8 mouse cellular contexts compared by ENCODE assay signal in genomic region chr12:91684101-91684839, GRCm38 (mm10).
DNase-seq lines count a peak whose midpoint lies in the region; ATAC-seq lines count a peak whose summit lies in the region.

No protein-coding gene starts in this region.

- intact Hi-C loops in heart, postnatal 10 days (cut with DNase I), result loop anchor here (5.0 kb wide), 1 partner anchor 37 kb away; no protein-coding TSS in a partner anchor

- 0 out of 2 replicates have a peak, but pooled peaks have one; percentile 20 for ATAC-seq in kidney, embryonic 16.5 days (ENCODE audit: low FRiP score, low TSS enrichment)
- peak; percentile 68 for ATAC-seq in liver, embryonic 13.5 days (ENCODE audit: low read depth)
- ATAC-seq in neural tube, embryonic 14.5 days (ENCODE audit: low read depth), result peak; percentile 68

- H3K9me3 ChIP-seq in kidney, embryonic 16.5 days (ENCODE audit: low read length), result no peaks in the 10 kb centered on the region
- no peaks in the 10 kb centered on the region for H3K9me3 ChIP-seq in liver, embryonic 13.5 days (replicated peaks)
- no peaks in the 10 kb centered on the region for H3K9me3 ChIP-seq in neural tube, embryonic 14.5 days (ENCODE audit: control insufficient read depth, low read length)

- peak overlapping the region; percentile 7; the same call in 1 of the 2 replicates for H3K4me3 ChIP-seq in kidney, embryonic 16.5 days (ENCODE audit: low read length)
- no peak overlapping the region for H3K4me3 ChIP-seq in liver, embryonic 13.5 days (replicated peaks)
- no peak overlapping the region for H3K4me3 ChIP-seq in neural tube, embryonic 14.5 days (ENCODE audit: low read depth, low read length)

- WGBS in kidney, embryonic 16.5 days, result 25% methylated on average over 15 of the region's 15 CpGs
- 30% methylated on average over 15 of the region's 15 CpGs for WGBS in liver, embryonic 13.5 days (ENCODE audit: insufficient replicate concordance)
- WGBS in neural tube, embryonic 14.5 days, result 15% methylated on average over 15 of the region's 15 CpGs

- peaks cover 34% of the 10 kb centered on the region for H3K4me1 ChIP-seq in kidney, embryonic 16.5 days (ENCODE audit: insufficient read depth, low read length)
- H3K4me1 ChIP-seq in liver, embryonic 13.5 days (replicated peaks), result peaks cover 34% of the 10 kb centered on the region
- peaks cover 22% of the 10 kb centered on the region for H3K4me1 ChIP-seq in neural tube, embryonic 14.5 days (ENCODE audit: control insufficient read depth, insufficient read depth, low read length)

- no peak overlapping the region for H3K27ac ChIP-seq in kidney, embryonic 16.5 days (ENCODE audit: low read length)
- H3K27ac ChIP-seq in liver, embryonic 13.5 days, result 0 out of 2 replicates have a peak overlapping the region, but pooled peaks have one; percentile 1
- peak overlapping the region; percentile 59 for H3K27ac ChIP-seq in neural tube, embryonic 14.5 days (ENCODE audit: low read depth, low read length)

- no peaks in the 10 kb centered on the region for H3K27me3 ChIP-seq in kidney, embryonic 16.5 days (ENCODE audit: insufficient read depth, low read length)
- H3K27me3 ChIP-seq in liver, embryonic 13.5 days, result no peaks in the 10 kb centered on the region
- no peaks in the 10 kb centered on the region for H3K27me3 ChIP-seq in neural tube, embryonic 14.5 days (ENCODE audit: control insufficient read depth, insufficient read depth, low read length)

- no peaks in the 10 kb centered on the region for H3K36me3 ChIP-seq in kidney, embryonic 16.5 days (ENCODE audit: insufficient read depth, low read length)
- H3K36me3 ChIP-seq in liver, embryonic 13.5 days, result peaks cover 3% of the 10 kb centered on the region; the same call in 1 of the 2 replicates
- no peaks in the 10 kb centered on the region for H3K36me3 ChIP-seq in neural tube, embryonic 14.5 days (ENCODE audit: control insufficient read depth, insufficient read depth, low read length)

- no peak overlapping the region for H3K9ac ChIP-seq in kidney, embryonic 16.5 days (replicated peaks; ENCODE audit: low read length)
- H3K9ac ChIP-seq in liver, embryonic 13.5 days, result 0 out of 2 replicates have a peak overlapping the region, but pooled peaks have one; percentile 14
- H3K9ac ChIP-seq in neural tube, embryonic 14.5 days (replicated peaks; ENCODE audit: low read depth, low read length), result 0 out of 2 replicates have a peak overlapping the region, but pooled peaks have one; percentile 1

- H3K4me2 ChIP-seq in kidney, embryonic 16.5 days (replicated peaks; ENCODE audit: low read depth, low read length), result peak overlapping the region; percentile 42
- peak overlapping the region; percentile 45 for H3K4me2 ChIP-seq in liver, embryonic 13.5 days
- H3K4me2 ChIP-seq in neural tube, embryonic 14.5 days (ENCODE audit: low read depth, low read length), result peak overlapping the region; percentile 35

- no peak for DNase-seq in kidney, postnatal 25 days
- DNase-seq in cerebellum, adult 9-10 months, result peak; percentile 18
- DNase-seq in heart, postnatal 10 days, result peak; percentile 19 to 23
- DNase-seq in liver, embryonic 13.5 days, result peak; percentile 23
- no peak for DNase-seq in ovary, postnatal 14 days (ENCODE audit: low spot score)
- no peak for DNase-seq in adrenal gland, adult 2 months

Comparison
In these comparisons a context has a peak if more than half of its experiments do, and no peak if none do; other contexts are left out.
1. DNase-seq: peak in cerebellum, adult 9-10 months (single experiment), heart, postnatal 10 days (2 of 2) and liver, embryonic 13.5 days (single experiment); none in kidney, postnatal 25 days (0 of 2), ovary, postnatal 14 days (single experiment) and adrenal gland, adult 2 months (single experiment).
2. Peak in every context shown above with its lines, with median percentiles within 50 percentile points of each other: ATAC-seq and H3K4me2 ChIP-seq.